Mouse (Mus musculus) sigmoid colon, adult 10 weeks (tissue): ENCODE measurements around the gene Gm13084. TPM values are rescaled to one million over a fixed set of nuclear protein-coding genes. Genes with fewer than 3 reads are reported as not detected.

ENCODE experiments used
- polyA plus RNA-seq: library from polyadenylated mRNA; stranded (reverse); fragments of 350-450 nt; fragmentation: Illumina TruSeq; extraction: RNeasy Lipid Tissue Mini Kit (QIAGEN cat#74804); gene quantifications from one replicate; pipeline ENCODE4 v1.2.3, GENCODE M21; 2014; ENCODE audit warnings: low read depth, low replicate concordance

Gene Gm13084
- polyA plus RNA-seq = not detected

GRCm38 (mm10) chr4:143815993-143816392 is at the start of gene Gm13084:
Gene Gm13084 (minus strand): TSS chr4:143816093.

GRCm38 (mm10) chr4:143846197-143846596 is 30.3 kb upstream of the Gm13084 start, which contains the start of gene Gm13103:
Gene Gm13103 (plus strand): TSS chr4:143846497.

GRCm38 (mm10) chr4:143789052-143789451 is 26.8 kb downstream of the Gm13084 start, which contains the start of gene Gm13023:
Gene Gm13023 (plus strand): TSS chr4:143789352.

Other genes starting within 250 kb of the Gm13084 start
- gene Gm13083, start 201.1 kb downstream of the Gm13084 start, polyA plus RNA-seq = not detected
- gene Gm13088, start 158.8 kb downstream of the Gm13084 start, polyA plus RNA-seq = not detected
- not detected for gene Gm13089, start 113.4 kb downstream of the Gm13084 start, polyA plus RNA-seq
- not detected for gene Gm13078, start 96.6 kb downstream of the Gm13084 start, polyA plus RNA-seq
- not detected for gene Gm13023, start 26.7 kb downstream of the Gm13084 start, polyA plus RNA-seq
- not detected for gene Gm13103, start 30.4 kb upstream of the Gm13084 start, polyA plus RNA-seq
- gene Pramef6, start 84.3 kb upstream of the Gm13084 start, polyA plus RNA-seq = not detected
- not detected for gene Pramef25, start 134.9 kb upstream of the Gm13084 start, polyA plus RNA-seq
- gene Gm13101, start 150.9 kb upstream of the Gm13084 start, polyA plus RNA-seq = not detected
- gene Pramef17, start 178.3 kb upstream of the Gm13084 start, polyA plus RNA-seq = not detected
- gene Pramel4, start 243.0 kb upstream of the Gm13084 start, polyA plus RNA-seq = not detected